In the genomic region with DNA sequence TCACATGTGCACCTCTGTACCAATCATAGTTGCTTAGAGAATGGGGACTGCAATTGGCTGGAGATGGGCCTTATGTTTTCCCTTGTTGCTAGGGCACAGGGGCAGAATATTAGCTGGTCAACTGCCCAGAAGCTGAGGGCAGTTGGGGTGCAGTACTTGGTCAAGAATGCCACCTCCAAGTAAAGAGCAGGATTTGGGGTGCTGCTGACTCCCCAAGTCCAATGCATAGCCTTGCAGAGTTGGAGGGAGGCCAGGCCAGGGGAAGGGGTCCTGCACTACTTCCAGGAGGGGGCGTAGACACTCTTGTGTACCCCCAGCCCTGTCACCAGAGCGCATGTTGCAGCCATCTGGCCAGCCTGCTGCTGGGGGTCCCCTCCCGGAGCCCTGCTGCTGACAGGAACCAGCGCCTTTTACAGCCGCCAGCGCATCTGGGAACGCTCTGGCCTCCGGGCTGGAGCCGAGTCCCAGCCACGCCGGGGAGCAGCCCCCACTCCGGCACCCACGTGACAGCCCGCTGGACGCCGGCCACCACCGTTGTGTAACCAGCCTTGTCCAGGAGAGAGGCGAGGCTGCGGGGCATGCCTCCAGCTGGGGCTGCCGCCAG, we compare ENCODE assay signal across 8 mouse cellular contexts. TPM values are rescaled to one million over a fixed set of nuclear protein-coding genes. Genes with fewer than 3 reads are reported as not detected.
DNase-seq lines count a peak whose midpoint lies in the region; ATAC-seq and TF ChIP-seq lines count a peak whose summit lies in the region.

No protein-coding gene starts in this region.

- peaks cover 25% of the 10 kb centered on the region for H3K4me1 ChIP-seq in hindbrain, embryonic 15.5 days (replicated peaks)
- peaks cover 36% of the 10 kb centered on the region for H3K4me1 ChIP-seq in lung, embryonic 16.5 days (replicated peaks; ENCODE audit: control insufficient read depth, insufficient read depth, low read length)

- WGBS in hindbrain, embryonic 15.5 days = 42% methylated on average over 18 of the region's 20 CpGs
- 15% methylated on average over 20 of the region's 20 CpGs for WGBS in lung, embryonic 16.5 days

- H3K4me2 ChIP-seq in hindbrain, embryonic 15.5 days = peak overlapping the region; percentile 54
- peak overlapping the region; percentile 55 for H3K4me2 ChIP-seq in lung, embryonic 16.5 days (ENCODE audit: low read depth, low read length)

- H3K9ac ChIP-seq in hindbrain, embryonic 15.5 days = no peak overlapping the region
- H3K9ac ChIP-seq in lung, embryonic 16.5 days (ENCODE audit: low read length) = peak overlapping the region; percentile 58

- H3K27ac ChIP-seq in gastrocnemius, adult 2 months = peak overlapping the region; percentile 95
- H3K27ac ChIP-seq in hindbrain, embryonic 15.5 days (replicated peaks) = peak overlapping the region; percentile 85
- H3K27ac ChIP-seq in lung, embryonic 16.5 days (ENCODE audit: low read length) = peak overlapping the region; percentile 95

- in situ Hi-C loops in Patski (cut with MboI; ENCODE audit: low pct_unique_long_range_greater_than_20kb) = no loop called here

- POLR2A ChIA-PET in Patski (lab: Charles Lee) = no interaction called here

- no peaks in the 10 kb centered on the region for H3K36me3 ChIP-seq in hindbrain, embryonic 15.5 days
- no peaks in the 10 kb centered on the region for H3K36me3 ChIP-seq in lung, embryonic 16.5 days (ENCODE audit: control insufficient read depth, insufficient read depth, low read length)

- no peaks in the 10 kb centered on the region for H3K9me3 ChIP-seq in hindbrain, embryonic 15.5 days
- H3K9me3 ChIP-seq in lung, embryonic 16.5 days (ENCODE audit: control insufficient read depth, low read length) = no peaks in the 10 kb centered on the region

- peak; percentile 75 for ATAC-seq in Patski
- peak; percentile 85 for ATAC-seq in hindbrain, embryonic 15.5 days (ENCODE audit: low FRiP score, low read depth)
- ATAC-seq in lung, embryonic 16.5 days (ENCODE audit: low read depth) = peak; percentile 93

- no peaks in the 10 kb centered on the region for H3K27me3 ChIP-seq in Patski
- no peaks in the 10 kb centered on the region for H3K27me3 ChIP-seq in hindbrain, embryonic 15.5 days
- H3K27me3 ChIP-seq in lung, embryonic 16.5 days (ENCODE audit: control insufficient read depth, insufficient read depth, low read depth, low read length) = no peaks in the 10 kb centered on the region

- DNase-seq in Patski (ENCODE audit: low read depth, low spot score) = no peak
- DNase-seq in cerebellum, postnatal 4 days (ENCODE audit: low spot score in 2 of 2) = peak; percentile 64 to 76
- peak; percentile 100 for DNase-seq in gastrocnemius, adult 2 months
- DNase-seq in layer of hippocampus, postnatal 25 days (ENCODE audit: extremely low spot score in 1 of 2, low spot score in 1 of 2) = peak; percentile 69 to 78
- DNase-seq in right cerebral cortex, adult 18-20 months = peak; percentile 92
- no peak for DNase-seq in T-cell, adult 2 months (ENCODE audit: low spot score)

- CTCF ChIA-PET in Patski (lab: Charles Lee) = interaction anchor here (1.1 to 2.9 kb wide), 2 partner anchors 10 to 97 kb away, joined by 3 to 8 read pairs; no protein-coding TSS in a partner anchor

- intact Hi-C loops in gastrocnemius, adult 2 months (cut with DNase I) = no loop called here

- TF ChIP-seq CTCF in Patski (IDR thresholded peaks at IDR 0.05) = no peak
- TF ChIP-seq CTCF in gastrocnemius, adult 2 months (IDR thresholded peaks at IDR 0.05) = no peak

- peak overlapping the region; percentile 66 for H3K4me3 ChIP-seq in gastrocnemius, adult 2 months
- H3K4me3 ChIP-seq in hindbrain, embryonic 15.5 days = no peak overlapping the region
- H3K4me3 ChIP-seq in lung, embryonic 16.5 days (ENCODE audit: low read length) = no peak overlapping the region

RNA-seq across cellular contexts. Expression of a gene that starts 13.6 kb away (rescaled TPM):
- 0.80 TPM for polyA plus RNA-seq in Patski (2021)
- total RNA-seq in gastrocnemius, adult 2 months (2021) = not detected
- polyA plus RNA-seq in hindbrain, embryonic 15.5 days (2015; fragmentation: Nextera tagmentation; extraction: Ambion mirVana) = 1.5 and 2.2 TPM in 2 replicates
- total RNA-seq in layer of hippocampus, postnatal 25 days (2021) = under 1 TPM; 0.61 to 0.71 TPM
- polyA plus RNA-seq in lung, embryonic 16.5 days (2015; fragmentation: Nextera tagmentation; extraction: Ambion mirVana) = 2.7 and 4.0 TPM in 2 replicates

RNA-seq across cellular contexts. Expression of a gene that starts 37.3 kb away (rescaled TPM):
- polyA plus RNA-seq in Patski (2021) = 19.8 TPM
- 10 to 100 TPM; 26.5 to 37.3 TPM for total RNA-seq in gastrocnemius, adult 2 months (2021)
- 15.4 and 20.1 TPM in 2 replicates for polyA plus RNA-seq in hindbrain, embryonic 15.5 days (2015; fragmentation: Nextera tagmentation; extraction: Ambion mirVana)
- 100 to 1,000 TPM; 121 to 145 TPM for total RNA-seq in layer of hippocampus, postnatal 25 days (2021)
- 10.2 and 10.9 TPM in 2 replicates for polyA plus RNA-seq in lung, embryonic 16.5 days (2015; fragmentation: Nextera tagmentation; extraction: Ambion mirVana)

Comparison
In these comparisons a context has a peak if more than half of its experiments do, and no peak if none do; other contexts are left out.
1. DNase-seq: peak in cerebellum, postnatal 4 days (2 of 2), gastrocnemius, adult 2 months (single experiment), layer of hippocampus, postnatal 25 days (2 of 2) and right cerebral cortex, adult 18-20 months (single experiment); none in Patski (single experiment) and T-cell, adult 2 months (single experiment).
2. Peak in every context shown above with its lines, with median percentiles within 50 percentile points of each other: ATAC-seq and H3K27ac ChIP-seq.